Mouse (Mus musculus): ENCODE measurements around the gene Rfc4.

Gene Rfc4

DNA sequence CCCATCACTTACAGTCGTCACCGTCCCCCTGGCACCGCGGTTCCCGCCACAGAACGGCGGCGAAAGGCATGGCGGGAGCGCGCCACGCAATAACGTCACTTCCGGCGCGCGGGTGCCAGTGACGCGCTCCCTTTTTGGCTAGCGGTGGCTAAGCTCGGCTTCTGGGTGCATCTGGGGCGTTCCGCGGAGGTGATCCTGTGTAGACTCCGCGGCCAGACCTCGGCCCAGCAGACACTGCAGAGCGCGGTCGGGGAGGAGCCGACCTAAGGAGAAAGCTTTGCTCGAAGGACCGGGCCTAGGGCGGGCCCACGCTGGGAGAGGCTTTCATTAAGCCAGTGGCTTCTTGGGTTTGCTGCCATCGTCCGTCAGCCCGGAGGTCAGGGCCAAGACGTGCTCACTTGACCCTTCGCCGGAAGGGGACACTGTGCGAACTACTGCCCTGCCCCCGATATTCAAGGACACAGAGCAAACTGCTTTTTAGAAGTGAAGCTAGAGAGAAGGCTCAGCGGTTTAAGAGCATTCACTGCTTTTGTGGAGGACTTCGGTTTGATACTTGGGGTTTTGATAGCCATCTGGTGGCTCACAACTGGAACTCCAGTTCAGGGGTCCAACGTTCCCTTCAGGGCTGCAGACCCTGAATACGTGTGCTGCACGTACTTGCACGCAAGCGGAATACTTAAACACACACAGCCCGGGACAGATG is at the start of gene Rfc4:
TSS of gene Rfc4 (minus strand) at position 65 of the 703 bp plus-strand sequence.
- in situ Hi-C loops (cut with MboI, MseI): loop anchor here (5.0 kb wide), 3 partner anchors 41 to 251 kb away; no protein-coding TSS in a partner anchor

- in situ Hi-C loops (cut with MboI, MseI): loop anchor here (5.0 to 10.0 kb wide), 4 partner anchors 49 to 1019 kb away; partner anchors contain the start of gene Rfc4 (in 1 of the 2)
Observed at GRCm38 (mm10) chr16:23175956-23176355, 48.4 kb upstream of the Rfc4 start.

DNA sequence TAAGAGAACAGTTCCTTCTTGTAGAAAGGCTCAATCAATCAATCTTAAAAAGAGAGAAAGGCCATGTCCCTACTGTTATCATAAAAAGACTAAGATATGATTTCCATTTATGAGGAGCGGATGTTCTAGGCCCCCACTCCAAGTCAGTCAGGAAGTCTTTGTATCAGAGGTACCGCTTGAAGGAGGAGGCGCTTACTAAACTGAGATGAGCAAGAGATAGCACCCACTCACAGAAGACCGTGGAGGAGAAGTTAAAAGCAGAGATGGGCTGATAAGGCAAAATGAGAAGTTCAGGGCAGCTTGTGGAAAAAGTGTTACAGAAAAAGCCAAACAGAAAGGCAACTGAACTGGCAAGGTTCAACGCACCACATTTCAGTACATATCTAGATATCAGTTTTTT is 47.3 kb upstream of the Rfc4 start:
- in situ Hi-C loops (cut with MboI, MseI): loop anchor here (5.0 to 10.0 kb wide), 4 partner anchors 48 to 1020 kb away; partner anchors contain the start of gene Rfc4 (in 1 of the 2)

GRCm38 (mm10) chr16:23173904-23174303 is 46.4 kb upstream of the Rfc4 start:
- in situ Hi-C loops (cut with MboI, MseI): loop anchor here in 1 of 2 experiments (10.0 kb wide), 1 partner anchor 1021 kb away; no protein-coding TSS in a partner anchor

DNA sequence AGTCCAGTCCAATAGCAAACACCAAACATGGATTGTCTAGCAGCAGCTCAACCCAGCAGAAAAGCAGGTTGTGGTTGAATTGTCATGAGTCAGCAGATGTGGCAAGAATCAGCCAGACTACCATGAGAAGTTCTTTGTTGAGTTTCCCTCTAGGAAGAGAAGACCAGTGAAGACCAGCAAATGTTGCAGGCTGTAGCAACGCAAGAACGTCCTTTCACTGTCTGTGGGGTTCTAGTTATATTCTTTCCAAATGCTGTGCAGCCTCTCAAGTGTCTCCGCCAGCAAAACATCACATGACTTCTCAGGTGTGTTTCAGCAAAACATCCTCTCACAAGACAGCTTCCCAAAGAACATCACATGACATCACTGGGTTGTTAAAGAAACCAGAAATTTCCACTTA is 43.3 kb upstream of the Rfc4 start:
- in situ Hi-C loops (cut with MboI, MseI): loop anchor here in 1 of 2 experiments (10.0 kb wide), 1 partner anchor 1024 kb away; no protein-coding TSS in a partner anchor

DNA sequence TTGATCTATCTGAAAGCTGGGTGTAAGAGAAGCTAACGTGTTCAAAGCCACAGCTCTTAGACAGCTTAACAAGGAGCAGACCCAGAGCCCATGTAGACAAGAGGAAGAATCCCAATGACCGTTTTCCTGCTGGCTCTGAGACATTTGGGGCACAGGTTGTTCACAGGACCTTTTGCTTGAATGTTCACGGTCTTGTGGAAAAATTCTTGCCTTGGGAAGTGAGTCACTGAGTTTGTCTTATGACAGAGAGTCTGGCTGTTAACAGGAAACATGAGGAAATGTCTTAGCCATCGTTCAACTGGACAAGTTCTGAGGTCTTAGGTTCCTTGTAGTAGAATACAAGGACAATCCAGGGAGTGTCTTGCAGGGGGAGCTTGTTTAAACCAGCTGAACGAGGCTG is 39.5 kb upstream of the Rfc4 start:
- in situ Hi-C loops (cut with MboI, MseI): no loop called here

DNA sequence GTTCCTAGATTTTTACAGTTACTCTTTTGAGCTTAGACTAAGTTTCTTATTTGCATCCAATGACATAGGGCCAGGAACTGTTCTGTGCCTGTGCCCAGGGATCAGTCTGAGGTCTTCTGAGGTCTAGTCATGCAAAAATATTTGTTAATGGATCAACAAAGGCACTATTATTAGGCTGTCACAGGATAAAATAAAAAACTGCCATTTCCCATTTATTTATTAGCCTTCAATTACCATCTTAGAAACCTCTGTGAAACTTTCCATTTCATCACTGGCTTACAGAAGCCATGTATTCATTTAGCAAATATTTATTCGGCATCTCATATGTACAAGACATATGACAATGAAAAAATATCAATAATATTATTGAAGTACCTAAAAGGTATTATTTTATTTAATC is 39.1 kb upstream of the Rfc4 start:
- in situ Hi-C loops (cut with MboI, MseI): no loop called here

- in situ Hi-C loops (cut with MboI, MseI): no loop called here
Observed at GRCm38 (mm10) chr16:23165441-23165840, 37.9 kb upstream of the Rfc4 start.

DNA sequence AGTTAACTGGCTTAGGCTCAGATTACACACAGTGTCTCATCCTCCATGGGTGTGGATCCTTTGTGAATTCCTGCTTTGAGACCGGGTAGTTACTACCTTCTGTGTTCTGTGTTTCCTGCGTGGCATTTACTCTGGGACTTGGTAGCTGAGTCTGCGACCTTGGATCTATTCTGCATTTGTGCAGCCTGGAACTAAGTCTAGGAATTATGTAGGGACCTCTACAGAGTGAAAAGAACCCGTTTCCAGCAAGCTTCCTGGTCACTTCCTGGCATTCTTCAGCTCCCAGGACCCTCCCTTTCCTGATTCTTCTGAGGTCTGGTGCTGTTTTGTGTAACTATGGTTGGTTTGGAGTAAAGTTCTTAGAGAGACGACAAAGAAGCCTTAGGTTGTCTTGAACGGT is 36.9 kb upstream of the Rfc4 start:
- in situ Hi-C loops (cut with MboI, MseI): no loop called here

GRCm38 (mm10) chr16:23162116-23162515 is 34.6 kb upstream of the Rfc4 start:
- in situ Hi-C loops (cut with MboI, MseI): no loop called here

DNA sequence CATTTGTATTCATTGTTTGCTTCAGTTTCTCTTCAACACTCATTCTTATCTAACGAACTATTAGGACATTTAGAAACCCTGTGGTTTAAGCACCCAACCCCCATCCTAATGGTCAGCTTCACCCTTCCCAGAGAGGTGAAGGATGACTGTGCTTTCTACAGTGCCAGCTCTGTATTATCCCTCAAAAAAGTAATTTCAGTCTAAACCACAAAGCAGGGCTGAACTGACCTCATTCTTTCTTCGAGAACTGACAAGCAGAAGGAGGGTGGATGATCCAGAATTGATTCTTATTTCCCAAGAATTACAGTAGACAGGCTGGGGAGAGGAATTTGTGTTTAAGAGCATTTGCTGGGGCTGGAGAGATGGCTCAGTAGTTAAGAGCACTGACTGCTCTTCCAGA is 32.2 kb upstream of the Rfc4 start:
- in situ Hi-C loops (cut with MboI, MseI): no loop called here

GRCm38 (mm10) chr16:23158957-23159356 is 31.4 kb upstream of the Rfc4 start:
- in situ Hi-C loops (cut with MboI, MseI): no loop called here

- in situ Hi-C loops (cut with MboI, MseI): no loop called here
Observed at GRCm38 (mm10) chr16:23158292-23158691, 30.8 kb upstream of the Rfc4 start.

GRCm38 (mm10) chr16:23157013-23157412 is 29.5 kb upstream of the Rfc4 start:
- in situ Hi-C loops (cut with MboI, MseI): no loop called here

- in situ Hi-C loops (cut with MboI, MseI): loop anchor here in 1 of 2 experiments (5.0 kb wide), 1 partner anchor 248 kb away; no protein-coding TSS in a partner anchor
Observed at GRCm38 (mm10) chr16:23154261-23154660, 26.7 kb upstream of the Rfc4 start.

- in situ Hi-C loops (cut with MboI, MseI): loop anchor here in 1 of 2 experiments (5.0 kb wide), 1 partner anchor 251 kb away; no protein-coding TSS in a partner anchor
Observed at GRCm38 (mm10) chr16:23151423-23151822, 23.9 kb upstream of the Rfc4 start.

GRCm38 (mm10) chr16:23149396-23149795 is 21.9 kb upstream of the Rfc4 start:
- in situ Hi-C loops (cut with MboI, MseI): loop anchor here in 1 of 2 experiments (5.0 kb wide), 1 partner anchor 253 kb away; no protein-coding TSS in a partner anchor

DNA sequence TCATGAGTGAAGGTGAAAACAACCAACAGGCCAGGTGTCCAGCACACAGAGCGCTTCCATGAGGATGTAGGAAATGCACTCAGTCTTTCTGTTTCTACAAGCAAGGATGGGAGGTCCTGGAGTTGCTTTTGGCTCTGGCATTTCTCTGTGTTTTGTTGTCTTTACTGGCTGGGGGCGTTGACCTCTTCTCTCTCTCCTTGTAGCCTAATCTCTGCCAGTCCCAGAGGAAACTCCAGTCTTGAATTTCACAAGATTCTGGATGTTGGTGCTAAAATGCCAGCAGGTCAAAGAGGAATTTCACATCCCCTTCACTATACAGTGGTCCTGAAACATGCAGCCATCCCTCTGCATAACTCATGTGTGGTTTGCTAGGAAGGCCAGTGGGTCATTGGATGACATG is 21.4 kb upstream of the Rfc4 start:
- in situ Hi-C loops (cut with MboI, MseI): loop anchor here in 1 of 2 experiments (5.0 kb wide), 1 partner anchor 253 kb away; no protein-coding TSS in a partner anchor

GRCm38 (mm10) chr16:23146280-23146679 is 18.7 kb upstream of the Rfc4 start, which contains the start of gene Adipoq:
Gene Adipoq (plus strand): TSS chr16:23146536.
- in situ Hi-C loops (cut with MboI, MseI): loop anchor here in 1 of 2 experiments (5.0 kb wide), 1 partner anchor 256 kb away; no protein-coding TSS in a partner anchor

- in situ Hi-C loops (cut with MboI, MseI): loop anchor here in 1 of 2 experiments (5.0 kb wide), 1 partner anchor 257 kb away; no protein-coding TSS in a partner anchor
Observed at GRCm38 (mm10) chr16:23145211-23145610, 17.7 kb upstream of the Rfc4 start.

DNA sequence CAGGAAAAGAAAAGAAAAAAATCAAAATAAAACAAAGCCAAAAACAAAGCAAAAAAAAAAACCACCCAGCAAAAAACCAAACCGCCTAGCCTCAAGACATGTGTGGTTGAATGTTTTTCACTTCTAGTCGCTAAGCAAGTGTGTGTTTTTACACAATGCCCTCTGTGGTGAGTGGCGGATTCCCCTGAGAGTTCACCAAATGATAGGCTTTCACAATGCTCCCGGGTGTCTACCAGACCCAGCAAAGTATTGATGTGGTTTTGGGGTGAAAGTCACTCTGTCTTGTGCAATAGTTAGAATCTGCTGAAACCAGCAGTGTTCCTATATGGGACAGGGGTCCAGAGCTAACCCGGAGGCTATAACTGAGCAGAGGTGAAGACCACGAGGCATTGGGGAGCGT is 16.8 kb upstream of the Rfc4 start:
- in situ Hi-C loops (cut with MboI, MseI): no loop called here

DNA sequence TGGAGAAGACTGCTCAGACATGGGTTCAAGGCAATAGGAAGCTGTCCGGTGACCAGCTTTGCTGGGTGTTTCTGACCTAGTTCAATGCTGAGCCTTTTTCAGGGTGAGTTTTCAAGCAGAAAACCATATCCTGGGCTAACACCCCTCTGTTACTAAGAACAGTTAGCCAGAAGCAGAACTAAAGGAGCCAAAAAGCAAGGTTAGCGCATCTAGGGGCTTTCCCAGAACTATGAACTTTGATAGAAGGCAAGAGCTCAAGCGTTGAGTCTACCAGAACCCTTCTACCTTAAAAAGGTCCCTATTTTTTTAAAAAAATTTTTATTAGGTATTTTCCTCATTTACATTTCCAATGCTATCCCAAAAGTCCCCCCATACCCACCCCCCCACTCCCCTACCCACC is 13.4 kb upstream of the Rfc4 start:
- in situ Hi-C loops (cut with MboI, MseI): no loop called here

Data from T-helper 17 cell (primary cell).